Mouse (Mus musculus) retina, adult 2 months (tissue): Measurements from ENCODE around the gene St7.
"Not testable (repeated sequence)": the region's sequence is repeated elsewhere in the genome, so short reads cannot be mapped to it uniquely, and the experiment has no call there.

Experiments used
- DNase-seq: peaks from one replicate; pipeline ENCODE4 v3.0.0-alpha.2; 2012; ENCODE audit warnings: low read depth, low spot score

The St7 gene

GRCm38 (mm10) chr6:17692647-17693046 lies at the start of gene St7:
TSS of gene St7 (plus strand) at chr6:17692933.
- DNase-seq, result no peak

- no peak for DNase-seq
These were observed 46.6 kb upstream of the St7 start for GRCm38 (mm10) chr6:17646107-17646506.

- DNase-seq, result no peak
These were observed 40.6 kb upstream of the St7 start for GRCm38 (mm10) chr6:17652132-17652531.

- no peak for DNase-seq
These were observed 37.7 kb upstream of the St7 start for GRCm38 (mm10) chr6:17655080-17655479.

- DNase-seq, result no peak
These were observed 35.4 kb upstream of the St7 start for GRCm38 (mm10) chr6:17657308-17657707.

- no peak for DNase-seq
These were observed 27.4 kb upstream of the St7 start for GRCm38 (mm10) chr6:17665348-17665747.

GRCm38 (mm10) chr6:17666024-17666423 lies 26.7 kb upstream of the St7 start:
- DNase-seq, result no peak

- DNase-seq, result no peak
These were observed 24.9 kb upstream of the St7 start for GRCm38 (mm10) chr6:17667813-17668212.

GRCm38 (mm10) chr6:17668334-17668733 lies 24.4 kb upstream of the St7 start:
- no peak for DNase-seq

- no peak for DNase-seq
These were observed 22.9 kb upstream of the St7 start for GRCm38 (mm10) chr6:17669826-17670225.

GRCm38 (mm10) chr6:17675019-17675756 lies 17.5 kb upstream of the St7 start:
- peak; percentile 29 for DNase-seq

GRCm38 (mm10) chr6:17677008-17677407 lies 15.7 kb upstream of the St7 start:
- no peak for DNase-seq

- no peak for DNase-seq
These were observed 12.3 kb upstream of the St7 start for GRCm38 (mm10) chr6:17680266-17680925.

GRCm38 (mm10) chr6:17681810-17682209 lies 10.9 kb upstream of the St7 start:
- DNase-seq, result no peak

- DNase-seq, result no peak
These were observed 4.1 kb upstream of the St7 start for GRCm38 (mm10) chr6:17688676-17689075.

GRCm38 (mm10) chr6:17693726-17694549 lies 1.2 kb downstream of the St7 start:
- DNase-seq, result no peak

GRCm38 (mm10) chr6:17694550-17694951 lies 1.8 kb downstream of the St7 start:
- no peak for DNase-seq

GRCm38 (mm10) chr6:17696321-17696734 lies 3.6 kb downstream of the St7 start:
- no peak for DNase-seq

- DNase-seq, result no peak
These were observed 8.3 kb downstream of the St7 start for GRCm38 (mm10) chr6:17700936-17701612.

GRCm38 (mm10) chr6:17704038-17704437 lies 11.3 kb downstream of the St7 start:
- not testable (repeated sequence) for DNase-seq

- no peak for DNase-seq
These were observed 13.2 kb downstream of the St7 start for GRCm38 (mm10) chr6:17705973-17706372.

GRCm38 (mm10) chr6:17718978-17719377 lies 26.2 kb downstream of the St7 start:
- no peak for DNase-seq
